In the genomic region with DNA sequence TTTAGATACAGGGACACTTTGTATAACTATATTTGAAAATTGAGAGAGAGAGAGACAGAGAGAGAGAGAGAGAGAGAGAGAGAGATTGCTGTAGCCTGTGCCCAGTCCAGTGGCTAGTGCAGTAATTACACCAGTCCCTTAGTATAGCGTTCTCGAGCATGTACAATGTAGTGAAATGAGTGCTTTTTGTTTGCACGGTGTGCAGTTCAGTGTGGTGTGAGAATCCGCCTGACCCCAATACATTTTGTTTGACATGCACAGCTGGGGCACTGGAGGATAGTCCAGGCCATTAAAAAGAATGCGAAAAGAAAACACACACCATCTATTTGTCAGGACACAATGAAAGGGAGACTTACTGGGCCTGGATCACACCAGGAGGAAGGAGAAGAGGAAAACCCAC, we compare ENCODE assay signal across 17 mouse cellular contexts.
A peak's percentile ranks its signal among the peaks of the same experiment; 100 is the strongest.
DNase-seq lines count a peak whose midpoint lies in the region; ATAC-seq lines count a peak whose summit lies in the region.
"Had no signal": no experiment of that assay in that cellular context is flagged by ENCODE, and none has a peak within 500 bp of the region (broad histone marks: within the 10 kb centered on the region; RNA-seq: fewer than 3 reads in every experiment).

No protein-coding gene starts in this region.

- peak; percentile 61 for ATAC-seq in kidney, embryonic 15.5 days (replicated peaks; ENCODE audit: low FRiP score)
- peak; percentile 25; the same call in 1 of the 2 replicates for ATAC-seq in neural tube, embryonic 12.5 days (ENCODE audit: low FRiP score, low read depth)
- ATAC-seq: forebrain, embryonic 13.5 days had no signal

- H3K27ac ChIP-seq in kidney, embryonic 15.5 days = peak overlapping the region; percentile 48
- H3K27ac ChIP-seq in neural tube, embryonic 12.5 days = no peak overlapping the region
- H3K27ac ChIP-seq: forebrain, embryonic 13.5 days; stomach, postnatal 0 days had no signal

- no peaks in the 10 kb centered on the region for H3K36me3 ChIP-seq in kidney, embryonic 15.5 days
- no peaks in the 10 kb centered on the region for H3K36me3 ChIP-seq in neural tube, embryonic 12.5 days
- H3K36me3 ChIP-seq: embryonic facial prominence, embryonic 15.5 days had no signal

- H3K9me3 ChIP-seq in kidney, embryonic 15.5 days (replicated peaks) = no peaks in the 10 kb centered on the region
- no peaks in the 10 kb centered on the region for H3K9me3 ChIP-seq in neural tube, embryonic 12.5 days
- H3K9me3 ChIP-seq: embryonic facial prominence, embryonic 15.5 days; forebrain, embryonic 13.5 days had no signal

- H3K9ac ChIP-seq in kidney, embryonic 15.5 days = no peak overlapping the region
- H3K9ac ChIP-seq in neural tube, embryonic 12.5 days = no peak overlapping the region
- H3K9ac ChIP-seq: embryonic facial prominence, embryonic 15.5 days; forebrain, embryonic 13.5 days had no signal

- H3K4me3 ChIP-seq in kidney, embryonic 15.5 days (replicated peaks) = no peak overlapping the region
- H3K4me3 ChIP-seq in neural tube, embryonic 12.5 days = no peak overlapping the region
- H3K4me3 ChIP-seq: embryonic facial prominence, embryonic 15.5 days; forebrain, embryonic 13.5 days had no signal

- H3K4me2 ChIP-seq in kidney, embryonic 15.5 days = no peak overlapping the region
- no peak overlapping the region for H3K4me2 ChIP-seq in neural tube, embryonic 12.5 days (replicated peaks)
- H3K4me2 ChIP-seq: forebrain, embryonic 13.5 days had no signal

- peak; percentile 63 for DNase-seq in embryo, embryonic 10.5 days (ENCODE audit: low spot score)
- DNase-seq in embryo, embryonic 9.5 days (ENCODE audit: extremely low spot score) = no peak
- no peak for DNase-seq in kidney, postnatal 4 days
- peak; percentile 47 for DNase-seq in thymus, postnatal 14 days
- DNase-seq in thymus, postnatal 25 days = no peak
- no peak for DNase-seq in ovary, postnatal 36 days (ENCODE audit: low spot score)
- DNase-seq: adrenal gland, postnatal 25 days; cerebellum, adult 9-10 months; heart, adult 11 months; kidney, postnatal 25 days; lung, postnatal 36 days; right cerebral cortex, adult 18-20 months had no signal

- H3K4me1 ChIP-seq in kidney, embryonic 15.5 days = peaks cover 38% of the 10 kb centered on the region
- H3K4me1 ChIP-seq in neural tube, embryonic 12.5 days = peaks cover 17% of the 10 kb centered on the region

- WGBS in kidney, embryonic 15.5 days = 20% methylated on average over 5 of the region's 5 CpGs
- WGBS in neural tube, embryonic 12.5 days = 8% methylated on average over 5 of the region's 5 CpGs

- H3K27me3 ChIP-seq in kidney, embryonic 15.5 days = no peaks in the 10 kb centered on the region
- no peaks in the 10 kb centered on the region for H3K27me3 ChIP-seq in neural tube, embryonic 12.5 days (replicated peaks)
- H3K27me3 ChIP-seq: embryonic facial prominence, embryonic 15.5 days; forebrain, embryonic 13.5 days had no signal

Comparison
In these comparisons a context has a peak if more than half of its experiments do, and no peak if none do; other contexts are left out.
1. DNase-seq: peak in embryo, embryonic 10.5 days (single experiment) and thymus, postnatal 14 days (single experiment); none in embryo, embryonic 9.5 days (single experiment), kidney, postnatal 4 days (0 of 2), thymus, postnatal 25 days (single experiment) and ovary, postnatal 36 days (single experiment).